Mouse (Mus musculus) embryonic facial prominence, embryonic 14.5 days (tissue): ENCODE results near the gene Fcrlb. TPM values are rescaled to one million over a fixed set of nuclear protein-coding genes. Genes with fewer than 3 reads are reported as not detected.

Experiments
- ATAC-seq: fragments of 200-750 bp; cut with Nextera tagmentation; 2 replicates; pipeline ENCODE4 v1.8.0; 2017; ENCODE audit warnings: low read depth, moderate number of reproducible peaks, moderate TSS enrichment
- DNase-seq: peaks from one replicate; pipeline ENCODE4 v3.0.0-alpha.2; 2015; ENCODE audit warnings: low spot score
- H3K27ac ChIP-seq: fragments of 300-500 bp; sonication (generic); replicated peaks from 2 replicates; pipeline ENCODE4 v1.5.1; 2014; ENCODE audit warnings: low read depth, mild to moderate bottlenecking, low read length, moderate library complexity
- H3K27me3 ChIP-seq: fragments of 300-500 bp; sonication (generic); replicated peaks from 2 replicates; pipeline ENCODE4 v1.6.1; 2014; ENCODE audit warnings: low read length; ENCODE audit not compliant: control insufficient read depth, insufficient read depth
- H3K36me3 ChIP-seq: fragments of 300-500 bp; sonication (generic); 2 replicates; pipeline ENCODE4 v1.6.1; 2014; ENCODE audit warnings: low read length, mixed read lengths; ENCODE audit not compliant: control insufficient read depth, insufficient read depth
- H3K4me1 ChIP-seq: fragments of 300-500 bp; sonication (generic); 2 replicates; pipeline ENCODE4 v1.6.1; 2014; ENCODE audit warnings: antibody characterized with exemption, low read length; ENCODE audit not compliant: control insufficient read depth, insufficient read depth
- H3K4me2 ChIP-seq: fragments of 300-500 bp; sonication (generic); 2 replicates; pipeline ENCODE4 v1.6.1; 2014; ENCODE audit warnings: low read depth, mild to moderate bottlenecking, low read length, moderate library complexity, mixed read lengths
- H3K4me3 ChIP-seq: fragments of 300-500 bp; sonication (generic); 2 replicates; pipeline ENCODE4 v1.5.1; 2014; ENCODE audit warnings: low read depth, mild to moderate bottlenecking, low read length
- H3K9ac ChIP-seq: fragments of 300-500 bp; sonication (generic); 2 replicates; pipeline ENCODE4 v1.6.1; 2014; ENCODE audit warnings: low read depth, mild to moderate bottlenecking, low read length, moderate library complexity, mixed read lengths
- H3K9me3 ChIP-seq: fragments of 300-500 bp; sonication (generic); 2 replicates; pipeline ENCODE4 v1.6.1; 2016; ENCODE audit warnings: low read length; ENCODE audit not compliant: control insufficient read depth
- WGBS: fragments of 180-500 bp; shearing (Covaris S2); extraction: QIAGEN DNeasy Blood & Tissue Kit; methylation state at CpG from one replicate; pipeline ENCODE4 v1.1.7; 2014; 5-methylcytosine and 5-hydroxymethylcytosine counted together
- polyA plus RNA-seq: library from polyadenylated mRNA; unstranded; fragments of >200 nt; fragmentation: Nextera tagmentation; extraction: Ambion mirVana; gene quantifications from 2 replicates; pipeline ENCODE4 v1.2.1, GENCODE M21; 2014

Gene Fcrlb
- polyA plus RNA-seq, 1 experiment from 2014 or later: not detected

DNA sequence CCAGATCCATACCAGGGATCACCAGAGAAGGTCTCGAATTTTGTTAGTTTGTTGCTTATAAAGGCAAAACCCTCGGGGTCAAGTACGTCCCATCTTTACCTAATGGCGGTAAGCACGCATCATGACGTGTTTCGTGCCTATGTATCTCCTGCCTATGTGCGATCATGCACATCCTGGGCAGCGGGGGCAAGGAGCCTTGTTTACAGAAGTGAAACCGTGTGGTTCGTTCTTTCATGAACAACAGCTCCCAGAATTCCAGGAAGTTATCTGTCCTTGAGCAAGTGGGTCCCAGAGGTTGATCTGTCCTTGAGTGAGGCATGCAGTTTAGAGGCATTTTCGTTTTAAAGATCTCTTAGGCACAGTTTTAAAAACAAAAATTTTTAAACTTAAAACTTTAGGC is 26.5 kb upstream of the Fcrlb start:
- no peaks in the 10 kb centered on the region for H3K27me3 ChIP-seq

DNA sequence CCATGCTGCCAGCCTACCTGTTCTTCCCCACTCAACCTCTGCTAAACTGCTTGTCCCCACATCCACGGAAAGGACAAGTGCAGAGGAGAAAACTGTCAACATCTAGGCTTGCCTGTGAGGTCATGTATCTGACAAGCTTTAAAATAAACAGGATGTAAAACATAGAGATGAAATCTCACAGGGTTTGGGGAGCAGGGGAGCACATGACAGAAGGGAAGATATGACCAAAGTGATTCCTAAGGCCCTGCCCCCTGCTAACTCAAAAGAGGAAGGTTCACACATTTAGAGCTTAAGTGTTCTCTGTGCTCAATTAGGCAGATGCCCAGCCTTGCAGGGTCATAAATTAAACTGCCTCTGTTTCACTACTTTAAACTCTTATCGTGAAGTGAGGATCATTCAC is 21.6 kb upstream of the Fcrlb start:
- WGBS: 75% methylated on average over 2 of the region's 2 CpGs
- Histone ChIP-seq H3K9me3 (no peaks in the 10 kb centered on the region), H3K4me2 (no peak overlapping the region), H3K4me1 (no peaks in the 10 kb centered on the region), H3K4me3 (no peak overlapping the region), H3K27ac (no peak overlapping the region), H3K27me3 (no peaks in the 10 kb centered on the region), H3K36me3 (no peaks in the 10 kb centered on the region), H3K9ac (no peak overlapping the region)
- ATAC-seq (no peak), DNase-seq (no peak)

More for the DNA sequence above, 26.5 kb upstream of the Fcrlb start:
- no peaks in the 10 kb centered on the region for H3K4me1 ChIP-seq
- WGBS: 85% methylated on average over 12 of the region's 12 CpGs
- H3K27ac ChIP-seq: no peak overlapping the region
- H3K4me2 ChIP-seq: no peak overlapping the region
- no peaks in the 10 kb centered on the region for H3K36me3 ChIP-seq
- peaks cover 6% of the 10 kb centered on the region for H3K9me3 ChIP-seq
- no peak for DNase-seq
- H3K4me3 ChIP-seq: no peak overlapping the region
- no peak overlapping the region for H3K9ac ChIP-seq
- ATAC-seq: no peak

DNA sequence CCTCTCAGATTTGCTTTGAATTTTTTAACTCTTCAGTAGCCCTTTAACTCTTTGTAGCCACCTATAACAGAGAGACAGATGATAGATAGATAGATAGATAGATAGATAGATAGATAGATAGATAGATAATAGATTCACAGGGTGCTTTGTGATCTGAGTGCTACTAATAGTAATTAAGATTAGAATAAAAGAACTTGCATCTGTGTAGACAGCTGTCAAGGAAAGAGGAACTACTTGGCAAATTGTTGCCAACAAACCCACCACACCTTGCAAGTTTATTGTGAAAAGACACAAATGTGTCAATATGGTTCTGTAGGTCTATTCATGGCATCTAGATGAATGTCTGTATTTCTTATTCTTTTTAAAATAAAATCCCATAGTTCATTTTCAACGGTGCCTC is 21.2 kb upstream of the Fcrlb start:
- no peaks in the 10 kb centered on the region for H3K4me1 ChIP-seq
- no peak for ATAC-seq
- H3K9ac ChIP-seq: no peak overlapping the region
- H3K9me3 ChIP-seq: no peaks in the 10 kb centered on the region
- no peaks in the 10 kb centered on the region for H3K27me3 ChIP-seq
- no peaks in the 10 kb centered on the region for H3K36me3 ChIP-seq
- H3K27ac ChIP-seq: no peak overlapping the region
- 84% methylated on average over 1 of the region's 1 CpGs for WGBS
- no peak overlapping the region for H3K4me2 ChIP-seq
- no peak for DNase-seq
- no peak overlapping the region for H3K4me3 ChIP-seq

DNA sequence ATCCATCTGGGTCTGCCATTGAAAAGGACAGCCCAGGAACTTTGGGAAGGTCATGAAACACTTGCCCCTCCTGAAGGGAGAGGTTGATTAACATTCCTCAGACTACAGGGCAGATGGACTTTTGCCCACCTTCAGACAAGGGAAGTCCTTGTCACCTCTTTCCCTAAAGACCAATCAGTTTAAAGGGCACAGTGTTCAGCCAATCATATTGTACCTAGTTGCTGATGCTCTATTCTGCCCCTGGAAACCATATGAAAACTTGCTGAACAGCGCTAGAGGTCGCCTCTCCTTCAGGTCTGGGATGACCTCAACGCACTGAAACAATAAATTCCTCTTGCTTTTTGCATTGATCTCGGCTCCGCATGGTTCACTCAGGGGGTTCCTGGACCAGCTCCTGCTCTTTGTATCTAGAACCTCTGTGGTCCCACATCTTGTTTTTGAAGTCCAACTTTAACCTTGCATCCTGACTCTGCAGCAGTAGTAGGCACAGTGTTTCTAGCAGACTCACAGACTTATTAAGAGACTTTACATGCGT is 20.7 kb upstream of the Fcrlb start:
- 66% methylated on average over 6 of the region's 6 CpGs for WGBS
- ATAC-seq (no peak), DNase-seq (no peak)
- Histone ChIP-seq H3K27me3 (no peaks in the 10 kb centered on the region), H3K4me3 (no peak overlapping the region), H3K4me2 (no peak overlapping the region), H3K9me3 (no peaks in the 10 kb centered on the region), H3K9ac (no peak overlapping the region), H3K36me3 (no peaks in the 10 kb centered on the region), H3K27ac (no peak overlapping the region), H3K4me1 (no peaks in the 10 kb centered on the region)

DNA sequence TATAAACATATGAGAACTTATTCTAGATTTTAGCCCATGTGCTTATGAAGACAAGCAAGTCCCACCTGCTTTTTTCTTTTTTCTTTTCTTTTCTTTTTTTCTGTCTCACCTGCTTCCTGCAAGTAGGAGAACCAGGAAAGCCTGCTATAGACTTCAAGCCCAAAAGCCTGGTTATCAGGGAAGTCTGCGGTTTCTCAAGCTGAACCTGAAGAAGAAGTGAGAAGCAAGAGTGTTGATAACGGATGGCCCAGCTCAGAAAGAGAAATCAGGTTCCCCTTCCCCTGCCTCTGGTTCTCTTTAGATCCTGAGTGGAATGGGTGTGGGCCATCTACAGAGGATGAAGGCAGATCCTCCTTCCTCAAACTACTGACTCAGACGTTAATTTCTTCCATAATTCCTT is 19.3 kb upstream of the Fcrlb start:
- Histone ChIP-seq H3K27ac (no peak overlapping the region), H3K9ac (no peak overlapping the region), H3K36me3 (no peaks in the 10 kb centered on the region), H3K27me3 (no peaks in the 10 kb centered on the region), H3K4me1 (no peaks in the 10 kb centered on the region), H3K4me3 (no peak overlapping the region), H3K9me3 (no peaks in the 10 kb centered on the region), H3K4me2 (no peak overlapping the region)
- 75% methylated on average over 3 of the region's 3 CpGs for WGBS
- ATAC-seq (no peak), DNase-seq (no peak)

DNA sequence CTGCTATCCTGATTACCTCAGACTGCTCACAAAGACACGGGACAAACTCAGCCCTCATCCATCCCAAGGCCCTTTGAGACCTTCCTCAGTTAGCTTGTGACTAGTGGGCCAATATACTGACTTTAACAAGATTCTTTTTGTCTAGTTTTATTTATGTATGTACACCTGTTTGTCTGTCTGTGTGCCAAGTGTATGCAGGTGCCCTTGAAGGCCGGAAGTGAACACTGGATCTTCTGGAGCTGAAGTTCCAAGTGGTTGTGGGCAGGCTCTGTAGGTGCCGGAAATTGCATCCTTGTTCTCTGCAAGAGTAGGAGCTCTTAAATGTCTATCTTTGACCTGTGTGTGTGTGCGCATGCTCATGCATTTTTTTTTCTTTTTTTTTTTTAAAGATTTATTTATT is 16.5 kb upstream of the Fcrlb start:
- H3K27ac ChIP-seq: no peak overlapping the region
- H3K9ac ChIP-seq: no peak overlapping the region
- no peaks in the 10 kb centered on the region for H3K36me3 ChIP-seq
- no peak overlapping the region for H3K4me2 ChIP-seq
- WGBS: 81% methylated on average over 4 of the region's 4 CpGs
- ATAC-seq: no peak
- no peaks in the 10 kb centered on the region for H3K27me3 ChIP-seq
- no peaks in the 10 kb centered on the region for H3K4me1 ChIP-seq
- no peak for DNase-seq
- no peak overlapping the region for H3K4me3 ChIP-seq
- no peaks in the 10 kb centered on the region for H3K9me3 ChIP-seq

DNA sequence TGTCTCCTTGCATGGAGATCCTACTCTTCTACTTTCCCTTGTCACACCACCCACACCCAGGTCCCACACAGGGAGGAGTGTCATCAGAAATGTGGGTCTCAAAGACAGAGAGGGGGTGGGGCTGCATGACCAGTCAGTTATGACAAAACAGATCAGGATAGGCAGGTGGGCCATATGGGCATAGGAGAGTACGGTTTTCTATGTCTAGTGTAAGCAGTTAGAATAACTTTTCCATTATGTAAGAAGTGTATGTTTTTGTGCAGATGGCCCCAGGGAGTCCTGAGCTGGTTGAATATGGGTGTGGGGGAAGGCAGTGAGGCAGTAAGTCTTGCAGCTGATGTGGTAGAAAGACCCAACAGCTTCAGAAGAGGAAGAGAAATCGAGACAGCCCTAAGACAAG is 15.7 kb upstream of the Fcrlb start:
- DNase-seq (no peak), ATAC-seq (no peak)
- Histone ChIP-seq H3K4me2 (no peak overlapping the region), H3K36me3 (no peaks in the 10 kb centered on the region), H3K9me3 (no peaks in the 10 kb centered on the region), H3K9ac (no peak overlapping the region), H3K4me3 (no peak overlapping the region), H3K27me3 (no peaks in the 10 kb centered on the region), H3K27ac (no peak overlapping the region), H3K4me1 (no peaks in the 10 kb centered on the region)
- WGBS: 59% methylated on average over 2 of the region's 2 CpGs

DNA sequence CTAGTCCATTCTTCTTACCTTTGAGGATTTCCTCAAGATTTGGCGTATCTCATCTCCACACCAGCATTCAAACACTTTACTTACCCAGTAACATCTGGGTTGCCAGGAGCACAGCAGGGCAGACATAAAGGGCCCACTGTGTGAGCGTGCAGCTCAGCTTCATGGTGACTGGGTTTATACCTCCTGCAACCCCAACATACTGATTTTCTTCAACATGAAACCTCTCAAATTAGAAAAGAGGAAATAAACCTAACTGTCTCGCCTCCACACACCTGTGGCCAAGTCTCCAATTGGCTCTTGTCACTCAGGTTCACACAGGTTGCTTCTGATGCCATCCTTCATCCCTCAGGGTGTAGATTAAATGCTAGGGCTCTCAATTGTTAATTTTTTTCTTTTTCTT is 14.6 kb upstream of the Fcrlb start, which contains the start of gene Fcrla:
Gene Fcrla (minus strand): TSS at position 206 of the 400 bp plus-strand sequence.
- no peak within 1 kb of the TSS for H3K4me2 ChIP-seq
- H3K9me3 ChIP-seq: no peaks in the 10 kb centered on the region
- DNase-seq (no peak), ATAC-seq (no peak)
- H3K27ac ChIP-seq: no peak within 1 kb of the TSS
- H3K4me1 ChIP-seq: no peaks in the 10 kb centered on the region
- H3K4me3 ChIP-seq: no peak within 1 kb of the TSS
- 76% methylated on average over 3 of the region's 3 CpGs for WGBS
- H3K9ac ChIP-seq: no peak within 1 kb of the TSS
- H3K27me3 ChIP-seq: no peaks in the 10 kb centered on the region
- no peaks in the 10 kb centered on the region for H3K36me3 ChIP-seq

DNA sequence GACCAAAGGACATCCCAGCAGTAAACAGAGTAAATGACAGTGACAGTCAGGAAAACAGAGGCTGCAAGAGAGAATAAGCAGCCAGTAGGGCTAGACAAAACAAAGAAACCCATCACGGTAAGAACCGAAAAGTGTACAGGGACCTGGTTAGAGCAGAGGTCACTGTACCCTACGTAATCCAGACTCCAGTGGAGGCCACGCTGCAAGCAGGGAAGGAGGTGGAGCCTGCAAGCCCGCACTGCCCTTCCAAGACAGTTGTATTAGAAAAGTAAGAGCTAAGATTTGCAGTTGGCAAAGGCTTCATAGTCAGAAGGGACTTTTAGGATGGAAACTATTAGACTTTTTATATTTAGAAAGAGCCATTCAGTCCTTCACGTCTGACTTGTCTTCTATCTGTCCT is 14.2 kb upstream of the Fcrlb start:
- Histone ChIP-seq H3K9ac (no peak overlapping the region), H3K4me3 (no peak overlapping the region), H3K27me3 (no peaks in the 10 kb centered on the region), H3K4me1 (no peaks in the 10 kb centered on the region), H3K27ac (no peak overlapping the region), H3K4me2 (no peak overlapping the region), H3K36me3 (no peaks in the 10 kb centered on the region), H3K9me3 (no peaks in the 10 kb centered on the region)
- 46% methylated on average over 6 of the region's 6 CpGs for WGBS
- no peak for DNase-seq
- ATAC-seq: no peak
